Mouse (Mus musculus) hindbrain, embryonic 16.5 days (tissue): ENCODE results near the gene Atf6. TPM values are rescaled to one million over a fixed set of nuclear protein-coding genes. Genes with fewer than 3 reads are reported as not detected.

ENCODE experiments used
- ATAC-seq: fragments of 200-750 bp; cut with Nextera tagmentation; 2 replicates; pipeline ENCODE4 v1.8.0; 2017; ENCODE audit warnings: moderate TSS enrichment, moderate library complexity
- H3K27ac ChIP-seq: fragments of 300-500 bp; sonication (generic); 2 replicates; pipeline ENCODE4 v1.5.1; 2014; ENCODE audit warnings: low read depth, mild to moderate bottlenecking, control low read depth, low read length, moderate library complexity
- H3K27me3 ChIP-seq: fragments of 300-500 bp; sonication (generic); replicated peaks from 2 replicates; pipeline ENCODE4 v1.6.1; 2014; ENCODE audit warnings: low read length; ENCODE audit not compliant: control insufficient read depth, insufficient read depth
- H3K36me3 ChIP-seq: fragments of 300-500 bp; sonication (generic); 2 replicates; pipeline ENCODE4 v1.6.1; 2014; ENCODE audit warnings: mild to moderate bottlenecking, low read length, moderate library complexity, mixed read lengths; ENCODE audit not compliant: control insufficient read depth, insufficient read depth
- H3K4me1 ChIP-seq: fragments of 300-500 bp; sonication (generic); 2 replicates; pipeline ENCODE4 v1.6.1; 2014; ENCODE audit warnings: low read depth, low read length; ENCODE audit not compliant: control insufficient read depth, insufficient read depth
- H3K4me2 ChIP-seq: fragments of 300-500 bp; sonication (generic); 2 replicates; pipeline ENCODE4 v1.6.1; 2014; ENCODE audit warnings: mild to moderate bottlenecking, low read length, control low read depth, moderate library complexity
- H3K4me3 ChIP-seq: fragments of 300-500 bp; sonication (generic); 2 replicates; pipeline ENCODE4 v1.5.1; 2014; ENCODE audit warnings: mild to moderate bottlenecking, low read length, control low read depth, moderate library complexity
- H3K9ac ChIP-seq: fragments of 300-500 bp; sonication (generic); 2 replicates; pipeline ENCODE4 v1.6.1; 2014; ENCODE audit warnings: low read depth, mild to moderate bottlenecking, control low read depth, low read length, moderate library complexity
- H3K9me3 ChIP-seq: fragments of 300-500 bp; sonication (generic); 2 replicates; pipeline ENCODE4 v1.6.1; 2014; ENCODE audit warnings: mild to moderate bottlenecking, low read length, moderate library complexity; ENCODE audit not compliant: control insufficient read depth
- WGBS: fragments of 180-500 bp; shearing (Covaris S2); extraction: QIAGEN DNeasy Blood & Tissue Kit; methylation state at CpG from one replicate; pipeline ENCODE4 v1.1.7; 2014; 5-methylcytosine and 5-hydroxymethylcytosine counted together
- polyA plus RNA-seq: library from polyadenylated mRNA; unstranded; fragments of >200 nt; fragmentation: Nextera tagmentation; extraction: Ambion mirVana; gene quantifications from 2 replicates; pipeline ENCODE4 v1.2.1, GENCODE M21; 2015

The Atf6 gene
- polyA plus RNA-seq, 1 experiment from 2014 or later = 6.5 TPM

DNA sequence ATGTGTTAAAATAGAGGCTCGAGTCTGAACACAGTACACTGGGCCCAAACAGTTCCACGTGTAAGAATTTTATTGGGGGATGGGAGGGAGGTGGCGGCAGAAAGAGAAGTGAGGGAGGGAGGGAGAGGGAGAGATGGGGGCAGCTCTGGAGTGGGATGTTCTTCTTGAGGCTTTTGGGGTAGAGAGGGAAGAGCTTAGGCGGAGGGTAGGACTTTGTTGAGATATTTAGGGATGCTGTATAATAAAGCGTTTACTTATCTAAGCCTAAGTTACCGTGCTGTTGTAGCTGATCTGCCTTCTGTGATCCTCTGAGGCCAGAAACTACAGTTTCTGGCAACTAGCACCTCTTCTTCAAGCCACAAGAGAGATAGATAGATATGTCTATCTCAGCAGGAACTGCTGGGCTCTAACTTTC is 18.5 kb upstream of the Atf6 start:
- H3K4me2 ChIP-seq = no peak overlapping the region
- 53% methylated on average over 6 of the region's 6 CpGs for WGBS
- peaks cover 12% of the 10 kb centered on the region for H3K4me1 ChIP-seq
- H3K9ac ChIP-seq = peak overlapping the region; percentile 3; the same call in 1 of the 2 replicates
- 0 out of 2 replicates have a peak, but pooled peaks cover 2% of the 10 kb centered on the region for H3K36me3 ChIP-seq
- H3K9me3 ChIP-seq = no peaks in the 10 kb centered on the region
- H3K27me3 ChIP-seq = no peaks in the 10 kb centered on the region
- no peak for ATAC-seq
- no peak overlapping the region for H3K27ac ChIP-seq
- no peak overlapping the region for H3K4me3 ChIP-seq

DNA sequence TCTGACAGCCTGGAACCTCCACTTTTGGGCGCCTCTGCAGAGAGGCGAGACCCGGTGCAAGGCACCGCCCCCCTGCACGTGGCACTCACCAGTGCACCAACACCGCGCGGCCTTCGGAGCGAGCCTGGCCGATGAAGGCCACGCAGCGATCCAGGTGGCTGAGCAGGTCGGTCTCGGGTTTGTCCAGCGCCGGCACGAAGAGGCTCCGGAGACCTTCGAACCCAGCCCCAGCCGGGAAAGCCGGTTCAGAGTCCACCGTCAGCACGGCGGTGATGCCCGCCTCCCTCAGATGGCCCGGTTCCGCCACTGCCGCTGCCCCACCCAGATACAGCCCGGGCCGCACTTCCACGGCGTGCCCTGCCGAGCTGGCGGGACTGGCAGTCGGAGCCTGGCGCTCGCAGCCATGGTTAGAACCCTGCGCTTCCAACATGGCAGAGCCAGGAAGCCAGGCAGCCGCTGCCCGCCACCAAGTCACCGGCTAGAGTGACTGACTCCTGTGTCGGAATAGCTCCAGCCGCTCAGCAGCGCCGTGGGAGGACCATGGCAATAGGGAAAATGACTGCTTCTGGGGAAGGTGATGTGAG is 17.5 kb upstream of the Atf6 start, which contains the start of the genes Gm26620 and Dusp12:
Gm26620 (plus strand) TSS at position 88 of the 584 bp plus-strand sequence.
Dusp12 (minus strand) TSS at position 563 of the 584 bp plus-strand sequence.
- peak; percentile 96 for ATAC-seq
- Histone ChIP-seq H3K4me1 (peaks cover 12% of the 10 kb centered on the region), H3K9me3 (no peaks in the 10 kb centered on the region), H3K4me3 (peak within 1 kb of the TSS; percentile 86), H3K4me2 (peak within 1 kb of the TSS; percentile 73), H3K27ac (peak within 1 kb of the TSS; percentile 87), H3K27me3 (no peaks in the 10 kb centered on the region), H3K36me3 (peaks cover 10% of the 10 kb centered on the region), H3K9ac (peak within 1 kb of the TSS; percentile 96)
- WGBS = 1% methylated on average over 45 of the region's 46 CpGs

DNA sequence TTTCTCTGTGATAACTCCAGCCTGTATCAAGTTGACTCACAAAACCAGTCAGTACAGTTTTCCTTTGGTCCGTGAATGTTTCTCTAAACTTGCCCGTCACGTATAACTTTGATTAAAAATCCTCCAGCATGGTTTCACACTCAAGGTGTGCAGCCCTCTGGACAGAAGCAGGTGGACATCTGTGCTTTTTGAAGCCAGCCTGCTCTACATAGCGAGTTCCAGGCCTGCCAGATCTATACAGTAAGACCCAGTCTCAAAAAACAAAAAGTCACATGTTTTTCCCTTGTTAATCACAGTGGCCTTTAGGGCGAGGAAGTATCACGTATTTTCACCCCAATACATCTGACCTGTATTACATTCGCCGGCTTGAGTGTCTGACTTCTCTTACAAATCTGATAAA is 16.8 kb upstream of the Atf6 start:
- peak overlapping the region; percentile 86 for H3K4me3 ChIP-seq
- H3K4me2 ChIP-seq = peak overlapping the region; percentile 73
- peaks cover 12% of the 10 kb centered on the region for H3K4me1 ChIP-seq
- no peaks in the 10 kb centered on the region for H3K27me3 ChIP-seq
- WGBS = 27% methylated on average over 8 of the region's 8 CpGs
- peaks cover 13% of the 10 kb centered on the region for H3K36me3 ChIP-seq
- H3K9ac ChIP-seq = peak overlapping the region; percentile 96
- no peaks in the 10 kb centered on the region for H3K9me3 ChIP-seq
- no peak overlapping the region; the same call in 1 of the 2 replicates for H3K27ac ChIP-seq
- no peak for ATAC-seq

DNA sequence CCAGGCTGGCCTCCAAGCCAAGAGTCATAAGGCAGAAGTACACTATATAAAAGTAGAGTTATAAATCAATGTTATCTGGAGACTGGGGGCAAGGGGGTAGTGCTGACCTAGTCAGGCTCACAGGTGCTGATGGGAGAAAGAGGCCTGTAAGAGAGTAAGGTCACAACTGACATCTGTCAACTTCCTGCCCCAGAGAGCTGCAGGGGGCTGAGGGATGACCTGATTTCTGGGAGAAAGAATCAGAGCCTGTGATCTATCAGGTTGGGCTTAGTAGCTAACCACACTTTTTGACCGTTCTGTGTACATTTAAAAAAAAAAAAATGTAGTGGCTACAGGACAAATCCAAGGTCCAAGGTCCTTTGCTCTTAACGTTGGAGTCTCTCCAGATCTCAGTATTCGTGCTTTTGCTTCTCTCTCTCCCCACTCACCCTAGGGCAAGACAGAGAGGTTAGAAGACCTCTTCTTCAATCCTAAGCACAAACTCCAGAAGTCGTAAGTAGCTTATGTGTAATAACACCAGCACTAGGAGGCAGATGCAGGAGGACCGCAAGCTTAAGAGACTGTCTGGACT is 15.4 kb upstream of the Atf6 start:
- Histone ChIP-seq H3K9ac (no peak overlapping the region), H3K4me1 (peaks cover 12% of the 10 kb centered on the region), H3K27me3 (no peaks in the 10 kb centered on the region), H3K4me3 (no peak overlapping the region), H3K27ac (no peak overlapping the region), H3K9me3 (no peaks in the 10 kb centered on the region), H3K36me3 (peaks cover 19% of the 10 kb centered on the region), H3K4me2 (no peak overlapping the region)
- 92% methylated on average over 5 of the region's 5 CpGs for WGBS
- ATAC-seq = no peak

DNA sequence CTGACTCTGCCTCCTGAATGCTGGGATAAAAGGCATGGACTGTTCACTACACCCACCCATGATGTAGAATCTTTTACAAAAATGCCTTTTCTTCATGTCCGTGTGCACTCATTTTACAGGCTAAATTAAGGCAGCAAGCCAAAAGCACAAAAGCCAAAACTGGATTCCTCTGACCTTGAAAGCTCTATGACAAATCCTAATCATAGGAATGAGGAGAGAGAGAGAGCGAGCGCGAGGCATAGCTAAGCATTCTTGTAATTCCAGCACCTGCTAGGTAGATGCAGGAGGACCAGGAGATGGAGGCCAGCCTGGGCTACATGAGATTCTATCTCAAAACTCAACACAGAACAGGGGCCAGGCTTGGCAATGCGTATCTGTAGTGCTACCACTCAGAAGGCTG is 9.3 kb upstream of the Atf6 start:
- Histone ChIP-seq H3K27me3 (no peaks in the 10 kb centered on the region), H3K4me2 (no peak overlapping the region), H3K4me3 (no peak overlapping the region), H3K4me1 (no peaks in the 10 kb centered on the region), H3K9me3 (no peaks in the 10 kb centered on the region), H3K27ac (no peak overlapping the region), H3K36me3 (peaks cover 23% of the 10 kb centered on the region), H3K9ac (no peak overlapping the region)
- WGBS = 91% methylated on average over 5 of the region's 5 CpGs
- no peak for ATAC-seq

DNA sequence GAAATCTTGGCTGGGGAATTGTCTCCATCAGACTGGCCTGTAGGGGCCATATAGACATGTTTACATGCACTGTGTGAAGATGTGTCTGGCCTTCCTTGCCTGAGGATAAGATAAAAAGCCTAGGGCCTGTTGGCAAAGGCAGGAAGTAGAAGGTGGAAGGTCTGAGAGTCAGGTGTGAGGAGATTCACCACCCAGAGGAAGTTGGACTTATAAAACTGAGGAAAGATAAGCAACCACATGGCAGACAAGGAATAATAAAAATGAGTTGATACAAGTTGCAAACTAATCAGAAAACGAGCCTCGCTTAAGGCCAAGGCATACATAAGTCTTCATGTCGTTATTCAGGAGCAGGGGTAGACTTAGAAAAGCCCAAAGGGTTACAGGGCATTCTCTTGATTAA is 8.1 kb upstream of the Atf6 start:
- H3K36me3 ChIP-seq = peaks cover 19% of the 10 kb centered on the region
- 87% methylated on average over 3 of the region's 3 CpGs for WGBS
- H3K27ac ChIP-seq = no peak overlapping the region
- no peak overlapping the region for H3K9ac ChIP-seq
- no peaks in the 10 kb centered on the region for H3K9me3 ChIP-seq
- H3K4me2 ChIP-seq = no peak overlapping the region
- no peak for ATAC-seq
- H3K4me3 ChIP-seq = no peak overlapping the region
- no peaks in the 10 kb centered on the region for H3K27me3 ChIP-seq
- no peaks in the 10 kb centered on the region for H3K4me1 ChIP-seq

DNA sequence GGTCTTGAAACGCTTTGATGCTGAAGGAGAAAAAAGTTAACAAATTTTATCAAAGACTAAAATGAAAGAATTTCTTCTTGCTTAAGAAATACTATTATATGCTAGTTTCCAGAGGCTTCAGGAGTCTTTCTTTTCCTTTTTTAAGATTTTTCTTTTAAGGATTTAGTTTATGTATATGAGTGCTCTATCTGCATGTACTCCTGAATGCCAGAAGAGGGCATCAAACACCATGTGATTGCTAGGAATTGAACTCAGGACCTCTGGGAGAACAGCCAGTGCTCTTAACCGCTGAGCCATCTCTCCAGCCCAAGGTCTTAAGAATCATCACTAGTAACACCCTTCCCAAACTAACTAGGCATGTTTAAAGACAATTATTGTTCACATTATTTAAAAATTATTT is 4.4 kb upstream of the Atf6 start:
- ATAC-seq = no peak
- no peak overlapping the region for H3K27ac ChIP-seq
- H3K27me3 ChIP-seq = no peaks in the 10 kb centered on the region
- H3K9ac ChIP-seq = no peak overlapping the region
- 0 out of 2 replicates have a peak, but pooled peaks cover 2% of the 10 kb centered on the region for H3K4me1 ChIP-seq
- no peak overlapping the region for H3K4me2 ChIP-seq
- H3K4me3 ChIP-seq = no peak overlapping the region
- H3K9me3 ChIP-seq = no peaks in the 10 kb centered on the region
- 95% methylated on average over 2 of the region's 2 CpGs for WGBS
- peaks cover 4% of the 10 kb centered on the region; the same call in 1 of the 2 replicates for H3K36me3 ChIP-seq

DNA sequence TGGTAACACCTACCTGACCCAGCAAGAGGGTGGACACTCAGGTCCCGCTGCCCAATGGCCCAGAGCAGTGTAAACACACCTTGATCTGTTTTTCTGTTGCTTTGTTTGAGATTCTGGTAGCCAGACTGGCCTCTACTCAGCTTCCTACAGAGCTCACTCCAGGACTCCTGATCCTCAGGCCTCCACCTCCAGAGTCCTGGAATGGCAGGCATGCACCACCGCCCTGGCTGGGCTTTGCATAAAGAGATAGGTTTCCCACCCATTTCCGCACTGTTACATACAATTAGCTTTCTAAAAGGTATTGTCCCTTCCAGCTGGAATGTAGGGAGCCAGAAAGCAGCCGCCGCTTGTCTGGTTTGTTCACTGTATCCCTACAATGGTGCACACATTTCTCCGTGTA is 3.8 kb upstream of the Atf6 start:
- Histone ChIP-seq H3K4me2 (no peak overlapping the region), H3K36me3 (peaks cover 4% of the 10 kb centered on the region; the same call in 1 of the 2 replicates), H3K4me1 (peaks cover 7% of the 10 kb centered on the region; the same call in 1 of the 2 replicates), H3K4me3 (no peak overlapping the region), H3K27me3 (no peaks in the 10 kb centered on the region), H3K9me3 (no peaks in the 10 kb centered on the region), H3K27ac (no peak overlapping the region), H3K9ac (no peak overlapping the region)
- ATAC-seq = no peak
- 91% methylated on average over 6 of the region's 6 CpGs for WGBS

DNA sequence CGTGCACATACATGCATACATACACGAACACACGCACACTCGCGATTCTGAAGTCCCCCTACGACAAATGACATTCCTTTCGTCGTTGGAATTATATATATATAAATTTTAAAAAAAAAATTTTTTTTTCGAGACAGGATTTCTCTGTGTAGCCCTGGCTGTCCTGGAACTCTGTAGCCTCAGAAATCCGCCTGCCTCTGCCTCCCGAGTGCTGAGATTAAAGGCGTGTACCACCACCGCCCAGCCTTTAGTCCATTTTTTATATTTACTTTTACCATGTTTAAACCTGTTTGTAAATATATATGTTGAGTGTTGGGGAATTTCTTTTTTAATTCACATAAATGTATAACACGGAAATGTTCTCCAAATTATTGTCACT is 1.3 kb upstream of the Atf6 start:
- Histone ChIP-seq H3K4me1 (peaks cover 7% of the 10 kb centered on the region; the same call in 1 of the 2 replicates), H3K9me3 (no peaks in the 10 kb centered on the region), H3K4me2 (peak overlapping the region; percentile 75), H3K27ac (no peak overlapping the region), H3K36me3 (no peaks in the 10 kb centered on the region; the same call in 1 of the 2 replicates), H3K9ac (peak overlapping the region; percentile 66), H3K4me3 (peak overlapping the region; percentile 94), H3K27me3 (no peaks in the 10 kb centered on the region)
- 18% methylated on average over 14 of the region's 14 CpGs for WGBS
- 0 out of 2 replicates have a peak, but pooled peaks have one; percentile 18 for ATAC-seq
